Mouse (Mus musculus) brain, embryonic 14.5 days (tissue): Measurements from ENCODE around the gene Aaed1.

ENCODE experiments used
- CTCF ChIP-seq: fragments of 200-500 bp; IDR thresholded peaks from 2 replicates; pipeline ENCODE4 v1.5.1; 2012; ENCODE audit warnings: inconsistent platforms, mild to moderate bottlenecking, moderate library complexity, borderline replicate concordance; ENCODE audit not compliant: insufficient read depth, insufficient read length; ENCODE audit errors: extremely low read depth
- POLR2A ChIP-seq: fragments of 200-500 bp; IDR thresholded peaks from 2 replicates; pipeline ENCODE4 v1.6.1; 2012; ENCODE audit warnings: mild to moderate bottlenecking, inconsistent platforms, borderline replicate concordance; ENCODE audit not compliant: poor library complexity, insufficient read depth, insufficient read length, severe bottlenecking; ENCODE audit errors: extremely low read depth

- no peak for TF ChIP-seq CTCF
- no peak for TF ChIP-seq POLR2A
These were observed 38.3 kb downstream of the Aaed1 start for GRCm38 (mm10) chr13:64273891-64274844.
